Mouse (Mus musculus): Measurements from ENCODE around the gene Rasa2.

- TF ChIP-seq CTCF (IDR thresholded peaks at IDR 0.05; ENCODE audit: extremely low read depth, insufficient read depth, insufficient read length, insufficient replicate concordance) (no peak), POLR2A (IDR thresholded peaks at IDR 0.05; ENCODE audit: low read depth, low read length) (no peak)
Observed at GRCm38 (mm10) chr9:96589346-96589745, 42.1 kb downstream of the Rasa2 start.

Measured in spleen, adult 2 months (tissue).